Mouse (Mus musculus): ENCODE measurements at regions not wholly inside any gene's neighbourhood (a gene's known extent, or its start where the extent isn't known, plus 50 kb on each side); places are given as distances from the start of the nearest gene placed in this dataset.
A peak's percentile ranks its signal among the peaks of the same experiment; 100 is the strongest.

GRCm38 (mm10) chr15:59786706-59787425 lies 229.5 kb downstream of the 4933412E24Rik start:
- no peak for DNase-seq (ENCODE audit: low read depth)

- DNase-seq (ENCODE audit: low read depth), result no peak
These were observed 230.4 kb downstream of the 4933412E24Rik start for GRCm38 (mm10) chr15:59785981-59786380.

- no peak for DNase-seq (ENCODE audit: low read depth)
These were observed 231.9 kb downstream of the 4933412E24Rik start for GRCm38 (mm10) chr15:59784556-59784929.

- DNase-seq (ENCODE audit: low read depth), result peak; percentile 91
These were observed 232.4 kb downstream of the 4933412E24Rik start for GRCm38 (mm10) chr15:59783782-59784555.

- no peak for DNase-seq (ENCODE audit: low read depth)
These were observed 233.0 kb downstream of the 4933412E24Rik start for GRCm38 (mm10) chr15:59783393-59783781.

- DNase-seq (ENCODE audit: low read depth), result no peak
These were observed 235.9 kb downstream of the 4933412E24Rik start for GRCm38 (mm10) chr15:59780506-59780905.

GRCm38 (mm10) chr15:59777307-59777871 lies 239.0 kb downstream of the 4933412E24Rik start:
- DNase-seq (ENCODE audit: low read depth), result no peak

- DNase-seq (ENCODE audit: low read depth), result no peak
These were observed 240.6 kb downstream of the 4933412E24Rik start for GRCm38 (mm10) chr15:59775781-59776180.

- DNase-seq (ENCODE audit: low read depth), result peak; percentile 14
These were observed 242.4 kb downstream of the 4933412E24Rik start for GRCm38 (mm10) chr15:59773983-59774382.

GRCm38 (mm10) chr15:59772595-59772994 lies 243.8 kb downstream of the 4933412E24Rik start:
- peak; percentile 33 for DNase-seq (ENCODE audit: low read depth)

- no peak for DNase-seq (ENCODE audit: low read depth)
These were observed 254.4 kb downstream of the 4933412E24Rik start for GRCm38 (mm10) chr15:59762061-59762460.

GRCm38 (mm10) chr15:59760490-59760889 lies 255.9 kb downstream of the 4933412E24Rik start:
- DNase-seq (ENCODE audit: low read depth), result no peak

GRCm38 (mm10) chr15:59759566-59759965 lies 256.8 kb downstream of the 4933412E24Rik start:
- DNase-seq (ENCODE audit: low read depth), result peak; percentile 72

GRCm38 (mm10) chr15:59758971-59759370 lies 257.4 kb downstream of the 4933412E24Rik start:
- DNase-seq (ENCODE audit: low read depth), result no peak

GRCm38 (mm10) chr15:59756141-59756540 lies 260.3 kb downstream of the 4933412E24Rik start:
- DNase-seq (ENCODE audit: low read depth), result no peak

GRCm38 (mm10) chr15:59754906-59755305 lies 261.5 kb downstream of the 4933412E24Rik start:
- no peak for DNase-seq (ENCODE audit: low read depth)

GRCm38 (mm10) chr15:59752277-59752676 lies 264.1 kb downstream of the 4933412E24Rik start:
- DNase-seq (ENCODE audit: low read depth), result no peak

GRCm38 (mm10) chr15:59746290-59746689 lies 270.1 kb downstream of the 4933412E24Rik start:
- no peak for DNase-seq (ENCODE audit: low read depth)

GRCm38 (mm10) chr15:59744411-59744931 lies 271.9 kb downstream of the 4933412E24Rik start:
- peak; percentile 70 for DNase-seq (ENCODE audit: low read depth)

- DNase-seq (ENCODE audit: low read depth), result peak; percentile 67
These were observed 277.2 kb downstream of the 4933412E24Rik start for GRCm38 (mm10) chr15:59739197-59739596.

- DNase-seq (ENCODE audit: low read depth), result peak; percentile 48
These were observed 279.2 kb downstream of the 4933412E24Rik start for GRCm38 (mm10) chr15:59737247-59737646.

GRCm38 (mm10) chr15:59734376-59734775 lies 282.0 kb downstream of the 4933412E24Rik start:
- no peak for DNase-seq (ENCODE audit: low read depth)

GRCm38 (mm10) chr15:59733932-59734331 lies 282.5 kb downstream of the 4933412E24Rik start:
- no peak for DNase-seq (ENCODE audit: low read depth)

Measured in 416B (cell line).